Mouse (Mus musculus): Measurements from ENCODE around the gene Spryd3.

DNA sequence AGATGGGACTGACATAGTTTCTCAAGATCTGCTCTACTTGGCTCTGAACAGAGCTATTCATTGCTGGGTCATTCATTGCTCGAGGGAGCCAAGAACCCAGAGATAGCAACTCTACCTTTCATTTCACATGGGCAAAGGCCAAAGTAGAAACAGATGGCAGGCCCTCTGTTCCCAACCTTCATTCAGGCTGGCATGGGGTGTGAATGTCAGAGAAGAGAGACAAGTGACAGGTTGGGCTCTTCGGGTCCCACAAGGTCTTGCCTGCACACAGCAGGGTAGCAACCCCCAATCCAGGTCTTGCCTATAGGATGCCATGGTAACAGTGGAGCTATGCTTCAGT is 16.2 kb downstream of the Spryd3 start:
- TF ChIP-seq CTCF (IDR thresholded peaks at IDR 0.05; ENCODE audit: borderline replicate concordance, insufficient read depth, low read length), result no peak
- TF ChIP-seq POLR2A (IDR thresholded peaks at IDR 0.05; ENCODE audit: low read depth, low read length), result no peak

Measured in embryonic fibroblast, embryonic 13.5 days (primary cell).